Mouse (Mus musculus) limb, embryonic 13.5 days (tissue): ENCODE results near the gene Mgat2. TPM values are rescaled to one million over a fixed set of nuclear protein-coding genes. Genes with fewer than 3 reads are reported as not detected.

ENCODE experiments used
- ATAC-seq: fragments of 200-750 bp; cut with Nextera tagmentation; 2 replicates; pipeline ENCODE4 v1.8.0; 2017; ENCODE audit warnings: low read depth, moderate number of reproducible peaks, moderate TSS enrichment; ENCODE audit not compliant: low FRiP score
- H3K27ac ChIP-seq: fragments of 300-500 bp; sonication (generic); 2 replicates; pipeline ENCODE4 v1.5.1; 2015; ENCODE audit warnings: inconsistent platforms, mild to moderate bottlenecking, moderate library complexity
- H3K27me3 ChIP-seq: fragments of 300-500 bp; sonication (generic); 2 replicates; pipeline ENCODE4 v1.6.1; 2015; ENCODE audit warnings: mild to moderate bottlenecking, inconsistent platforms
- H3K36me3 ChIP-seq: fragments of 300-500 bp; sonication (generic); 2 replicates; pipeline ENCODE4 v1.6.1; 2015; ENCODE audit warnings: inconsistent platforms, mild to moderate bottlenecking, moderate library complexity
- H3K4me1 ChIP-seq: fragments of 300-500 bp; sonication (generic); 2 replicates; pipeline ENCODE4 v1.6.1; 2015; ENCODE audit warnings: inconsistent platforms
- H3K4me2 ChIP-seq: fragments of 300-500 bp; sonication (generic); replicated peaks from 2 replicates; pipeline ENCODE4 v1.6.1; 2015; ENCODE audit warnings: inconsistent platforms, mild to moderate bottlenecking, moderate library complexity
- H3K4me3 ChIP-seq: fragments of 300-500 bp; sonication (generic); 2 replicates; pipeline ENCODE4 v1.5.1; 2015; ENCODE audit warnings: moderate library complexity, mild to moderate bottlenecking, inconsistent platforms
- H3K9ac ChIP-seq: fragments of 300-500 bp; sonication (generic); 2 replicates; pipeline ENCODE4 v1.6.1; 2015; ENCODE audit warnings: mild to moderate bottlenecking, inconsistent platforms
- H3K9me3 ChIP-seq: fragments of 300-500 bp; sonication (generic); 2 replicates; pipeline ENCODE4 v1.6.1; 2016; ENCODE audit warnings: inconsistent platforms
- WGBS: fragments of 180-500 bp; shearing (Covaris S2); methylation state at CpG from one replicate; pipeline ENCODE4 v1.1.7; 2015; 5-methylcytosine and 5-hydroxymethylcytosine counted together
- polyA plus RNA-seq: library from polyadenylated mRNA; unstranded; fragments of >200 nt; fragmentation: Nextera tagmentation; extraction: Ambion mirVana; gene quantifications from 2 replicates; pipeline ENCODE4 v1.2.1, GENCODE M21; 2015

The Mgat2 gene
- polyA plus RNA-seq, 1 experiment from 2014 or later, result 48.2 TPM

DNA sequence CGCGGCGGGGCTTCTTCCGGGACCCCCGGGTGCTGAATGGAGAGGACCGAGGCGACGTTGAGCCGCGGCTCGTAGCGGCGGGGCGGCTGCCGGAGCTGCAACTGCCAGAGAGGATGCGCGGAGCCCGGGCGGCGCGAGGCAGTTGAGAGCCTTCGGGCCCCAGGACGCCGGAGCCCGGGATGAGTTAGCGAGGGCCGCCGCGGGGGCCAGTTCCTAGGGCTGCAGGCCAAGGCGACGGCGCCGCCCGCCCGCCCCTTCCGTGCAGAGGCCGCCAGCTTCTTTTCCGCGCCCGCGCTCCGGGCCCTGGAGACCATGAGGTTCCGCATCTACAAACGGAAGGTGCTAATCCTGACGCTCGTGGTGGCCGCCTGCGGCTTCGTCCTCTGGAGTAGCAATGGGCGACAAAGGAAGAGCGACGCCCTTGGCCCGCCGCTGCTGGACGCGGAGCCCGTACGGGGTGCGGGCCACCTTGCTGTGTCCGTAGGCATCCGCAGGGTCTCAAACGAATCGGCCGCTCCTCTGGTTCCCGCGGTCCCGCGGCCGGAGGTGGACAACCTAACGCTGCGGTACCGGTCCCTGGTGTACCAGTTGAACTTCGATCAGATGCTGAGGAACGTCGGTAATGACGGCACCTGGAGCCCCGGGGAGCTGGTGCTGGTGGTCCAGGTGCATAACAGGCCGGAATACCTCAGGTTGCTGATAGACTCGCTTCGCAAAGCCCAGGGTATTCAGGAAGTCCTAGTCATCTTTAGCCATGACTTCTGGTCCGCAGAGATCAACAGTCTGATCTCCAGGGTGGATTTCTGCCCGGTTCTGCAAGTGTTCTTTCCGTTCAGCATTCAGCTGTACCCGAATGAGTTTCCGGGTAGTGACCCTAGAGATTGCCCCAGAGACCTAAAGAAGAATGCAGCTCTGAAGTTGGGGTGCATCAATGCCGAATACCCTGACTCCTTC, 662 bp downstream of the Mgat2 start:
- H3K36me3 ChIP-seq, result peaks cover 39% of the 10 kb centered on the region
- H3K4me3 ChIP-seq, result peak overlapping the region; percentile 87
- peak overlapping the region; percentile 94 for H3K9ac ChIP-seq
- no peaks in the 10 kb centered on the region for H3K27me3 ChIP-seq
- peak overlapping the region; percentile 88 for H3K27ac ChIP-seq
- peaks cover 19% of the 10 kb centered on the region for H3K4me1 ChIP-seq
- H3K9me3 ChIP-seq, result no peaks in the 10 kb centered on the region
- H3K4me2 ChIP-seq, result peak overlapping the region; percentile 95
- peak; percentile 49 for ATAC-seq
- 2% methylated on average over 85 of the region's 86 CpGs for WGBS

DNA sequence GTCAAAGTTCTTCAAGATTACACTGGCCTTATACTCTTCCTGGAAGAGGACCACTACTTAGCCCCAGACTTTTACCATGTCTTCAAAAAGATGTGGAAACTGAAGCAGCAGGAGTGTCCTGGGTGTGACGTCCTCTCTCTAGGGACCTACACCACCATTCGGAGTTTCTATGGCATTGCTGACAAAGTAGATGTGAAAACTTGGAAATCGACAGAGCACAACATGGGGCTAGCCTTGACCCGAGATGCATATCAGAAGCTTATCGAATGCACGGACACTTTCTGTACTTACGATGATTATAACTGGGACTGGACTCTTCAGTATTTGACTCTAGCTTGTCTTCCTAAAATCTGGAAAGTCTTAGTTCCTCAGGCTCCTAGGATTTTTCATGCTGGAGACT, 1.4 kb downstream of the Mgat2 start:
- Histone ChIP-seq H3K27me3 (no peaks in the 10 kb centered on the region), H3K4me3 (peak overlapping the region; percentile 87), H3K27ac (no peak overlapping the region), H3K9ac (peak overlapping the region; percentile 94), H3K4me1 (peaks cover 19% of the 10 kb centered on the region), H3K4me2 (peak overlapping the region; percentile 95), H3K36me3 (peaks cover 47% of the 10 kb centered on the region), H3K9me3 (no peaks in the 10 kb centered on the region)
- WGBS, result 82% methylated on average over 7 of the region's 7 CpGs
- no peak for ATAC-seq

GRCm38 (mm10) chr12:69186811-69187471, 3.0 kb downstream of the Mgat2 start:
- H3K4me2 ChIP-seq, result no peak overlapping the region; the same call in 1 of the 2 replicates
- WGBS, result 68% methylated on average over 5 of the region's 5 CpGs
- no peak overlapping the region for H3K27ac ChIP-seq
- H3K4me3 ChIP-seq, result no peak overlapping the region
- no peak for ATAC-seq
- peaks cover 50% of the 10 kb centered on the region for H3K36me3 ChIP-seq
- H3K9me3 ChIP-seq, result no peaks in the 10 kb centered on the region
- no peaks in the 10 kb centered on the region for H3K27me3 ChIP-seq
- peaks cover 19% of the 10 kb centered on the region for H3K4me1 ChIP-seq
- no peak overlapping the region for H3K9ac ChIP-seq

- 89% methylated on average over 9 of the region's 9 CpGs for WGBS
- peaks cover 48% of the 10 kb centered on the region for H3K36me3 ChIP-seq
- no peaks in the 10 kb centered on the region for H3K27me3 ChIP-seq
- peaks cover 16% of the 10 kb centered on the region for H3K4me1 ChIP-seq
- H3K4me2 ChIP-seq, result no peak overlapping the region
- H3K4me3 ChIP-seq, result no peak overlapping the region
- no peak for ATAC-seq
- no peak overlapping the region for H3K9ac ChIP-seq
- H3K9me3 ChIP-seq, result no peaks in the 10 kb centered on the region
- H3K27ac ChIP-seq, result no peak overlapping the region
Measured at GRCm38 (mm10) chr12:69190074-69190473, 6.1 kb downstream of the Mgat2 start.

- Histone ChIP-seq H3K36me3 (peaks cover 46% of the 10 kb centered on the region), H3K9me3 (no peaks in the 10 kb centered on the region), H3K4me1 (peaks cover 11% of the 10 kb centered on the region), H3K9ac (no peak overlapping the region), H3K27me3 (no peaks in the 10 kb centered on the region), H3K27ac (no peak overlapping the region), H3K4me2 (no peak overlapping the region), H3K4me3 (no peak overlapping the region)
- ATAC-seq, result no peak
- WGBS, result 100% methylated on average over 1 of the region's 1 CpGs
Measured at GRCm38 (mm10) chr12:69190522-69190921, 6.6 kb downstream of the Mgat2 start.

DNA sequence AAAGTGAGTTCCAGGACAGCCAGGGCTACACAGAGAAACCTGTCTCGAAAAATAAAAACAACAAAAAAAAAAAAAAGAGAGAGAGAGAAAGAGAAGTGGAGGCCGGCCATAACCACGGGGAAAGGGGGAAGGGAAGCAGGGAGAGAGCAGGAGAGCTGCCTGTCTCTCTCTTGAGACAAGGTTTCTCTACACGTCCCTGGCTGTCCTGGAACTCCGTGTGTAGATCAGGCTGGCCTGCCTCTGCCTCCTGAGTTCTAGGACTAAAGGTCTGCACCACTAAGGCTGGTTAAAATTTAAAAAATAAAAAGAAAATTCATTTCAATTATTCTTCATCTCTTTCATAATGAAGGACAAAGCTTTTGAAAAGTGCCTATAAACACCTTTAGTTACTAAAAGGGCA, 7.4 kb downstream of the Mgat2 start:
- Histone ChIP-seq H3K9ac (no peak overlapping the region), H3K9me3 (no peaks in the 10 kb centered on the region), H3K4me2 (no peak overlapping the region), H3K27me3 (no peaks in the 10 kb centered on the region), H3K27ac (no peak overlapping the region), H3K36me3 (peaks cover 44% of the 10 kb centered on the region), H3K4me1 (peaks cover 16% of the 10 kb centered on the region), H3K4me3 (no peak overlapping the region)
- ATAC-seq, result no peak
- WGBS, result 91% methylated on average over 5 of the region's 5 CpGs

DNA sequence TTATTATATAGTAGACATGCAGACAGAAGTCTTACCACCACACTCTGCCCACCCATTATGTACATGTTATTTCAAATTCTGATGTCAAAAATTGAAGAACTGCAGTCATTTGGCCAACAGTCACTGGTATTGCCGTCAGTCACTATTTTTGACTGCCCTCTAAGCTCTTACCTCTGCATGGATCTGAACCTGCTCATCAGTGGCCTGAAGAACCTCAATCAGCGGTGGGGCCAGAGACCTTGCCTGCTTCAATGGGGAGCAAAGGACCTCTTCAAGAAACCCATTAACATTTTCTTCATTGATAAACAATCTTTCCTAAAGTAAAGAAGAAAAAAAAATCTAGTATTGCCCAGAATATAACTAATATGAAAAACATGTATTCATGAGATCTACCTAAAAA, 8.7 kb downstream of the Mgat2 start:
- no peak overlapping the region for H3K9ac ChIP-seq
- H3K36me3 ChIP-seq, result peaks cover 38% of the 10 kb centered on the region
- no peak for ATAC-seq
- H3K9me3 ChIP-seq, result no peaks in the 10 kb centered on the region
- H3K4me3 ChIP-seq, result no peak overlapping the region
- no peak overlapping the region for H3K27ac ChIP-seq
- WGBS, result 95% methylated on average over 2 of the region's 2 CpGs
- H3K4me2 ChIP-seq, result no peak overlapping the region
- no peaks in the 10 kb centered on the region for H3K27me3 ChIP-seq
- H3K4me1 ChIP-seq, result peaks cover 8% of the 10 kb centered on the region

- peaks cover 21% of the 10 kb centered on the region for H3K4me1 ChIP-seq
- H3K9me3 ChIP-seq, result no peaks in the 10 kb centered on the region
- ATAC-seq, result peak; percentile 80
- H3K4me3 ChIP-seq, result peak within 1 kb of the TSS; percentile 96
- peak within 1 kb of the TSS; percentile 95 for H3K4me2 ChIP-seq
- H3K9ac ChIP-seq, result peak within 1 kb of the TSS; percentile 90
- no peaks in the 10 kb centered on the region for H3K27me3 ChIP-seq
- under 1% methylated on average over 75 of the region's 75 CpGs for WGBS
- H3K27ac ChIP-seq, result peak within 1 kb of the TSS; percentile 88
- H3K36me3 ChIP-seq, result peaks cover 26% of the 10 kb centered on the region
Measured at GRCm38 (mm10) chr12:69196444-69197377, 12.8 kb downstream of the Mgat2 start, which contains the start of gene Gm49383. Gm49383 (minus strand) TSS chr12:69197104.

DNA sequence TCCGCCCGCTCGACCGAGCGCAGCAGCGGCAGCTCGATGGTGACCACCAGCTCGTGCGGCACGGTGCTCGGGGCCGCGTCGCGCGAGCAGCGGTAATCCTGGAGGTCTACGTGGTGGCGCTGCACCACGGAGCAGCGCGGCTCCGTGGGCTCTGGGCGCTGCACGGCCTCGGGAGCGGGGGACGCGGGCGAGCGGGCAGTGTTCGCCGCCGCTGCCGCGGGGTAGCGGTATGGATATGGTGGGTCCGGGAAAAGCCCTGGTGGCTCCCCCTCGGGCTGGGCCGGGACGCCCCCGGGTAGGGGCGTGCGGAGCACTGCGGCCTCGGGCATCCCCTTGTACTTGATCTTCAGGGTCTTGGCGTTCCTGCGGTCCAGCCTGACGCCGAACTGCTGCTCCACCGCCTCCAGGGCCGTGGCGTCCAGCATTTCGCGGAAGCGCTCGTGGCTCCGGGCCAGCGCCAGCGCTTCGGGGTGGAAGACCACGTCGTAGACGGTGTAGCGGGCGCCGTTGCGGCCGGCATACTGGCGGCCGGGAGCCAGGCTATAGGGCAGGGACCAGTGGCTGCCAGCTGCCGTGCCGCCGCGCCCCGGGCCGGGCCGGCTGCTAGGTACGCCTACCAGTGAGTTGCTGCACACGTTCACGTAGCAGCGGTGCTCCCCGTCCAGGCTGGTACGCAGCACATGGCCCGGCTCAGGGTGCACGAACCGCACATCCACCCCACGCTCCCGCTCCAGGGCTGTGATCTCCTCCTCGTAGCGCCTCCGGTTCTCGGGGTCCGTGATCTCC, 13.6 kb downstream of the Mgat2 start:
- peaks cover 21% of the 10 kb centered on the region for H3K4me1 ChIP-seq
- no peaks in the 10 kb centered on the region for H3K27me3 ChIP-seq
- H3K36me3 ChIP-seq, result peaks cover 28% of the 10 kb centered on the region
- H3K4me2 ChIP-seq, result peak overlapping the region; percentile 95
- peak overlapping the region; percentile 90 for H3K9ac ChIP-seq
- WGBS, result under 1% methylated on average over 91 of the region's 94 CpGs
- ATAC-seq, result peak; percentile 74
- peak overlapping the region; percentile 88 for H3K27ac ChIP-seq
- H3K9me3 ChIP-seq, result no peaks in the 10 kb centered on the region
- peak overlapping the region; percentile 96 for H3K4me3 ChIP-seq

GRCm38 (mm10) chr12:69198164-69198535, 14.2 kb downstream of the Mgat2 start, which contains the start of gene Dnaaf2:
Dnaaf2 (minus strand) TSS chr12:69198429.
- WGBS, result under 1% methylated on average over 18 of the region's 18 CpGs
- peak; percentile 38 for ATAC-seq
- peak within 1 kb of the TSS; percentile 90 for H3K9ac ChIP-seq
- peak within 1 kb of the TSS; percentile 95 for H3K4me2 ChIP-seq
- no peaks in the 10 kb centered on the region for H3K9me3 ChIP-seq
- H3K27me3 ChIP-seq, result no peaks in the 10 kb centered on the region
- H3K27ac ChIP-seq, result peak within 1 kb of the TSS; percentile 88
- H3K4me1 ChIP-seq, result peaks cover 21% of the 10 kb centered on the region
- H3K4me3 ChIP-seq, result peak within 1 kb of the TSS; percentile 96
- peaks cover 34% of the 10 kb centered on the region for H3K36me3 ChIP-seq

DNA sequence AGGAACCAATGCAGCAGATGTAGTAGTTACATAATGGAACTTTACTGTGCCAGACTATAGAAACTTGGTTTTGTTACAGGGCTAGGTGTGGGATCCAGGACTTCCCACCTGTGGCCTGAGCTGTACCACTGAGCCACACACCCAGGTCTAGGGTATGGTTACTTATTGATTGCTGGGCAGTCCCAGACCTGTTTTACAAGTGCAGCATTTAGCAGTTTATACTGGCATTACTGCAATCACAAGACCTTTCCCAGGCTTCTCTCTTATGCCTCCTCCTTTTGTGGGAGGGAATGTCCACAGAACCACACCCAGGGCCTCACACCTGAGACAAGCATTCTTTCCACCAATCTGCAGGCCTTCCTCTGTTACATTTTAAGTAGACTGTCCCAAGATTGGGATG, 15.0 kb downstream of the Mgat2 start:
- peaks cover 21% of the 10 kb centered on the region for H3K4me1 ChIP-seq
- H3K4me3 ChIP-seq, result peak overlapping the region; percentile 96; the same call in 1 of the 2 replicates
- no peak for ATAC-seq
- no peak overlapping the region for H3K9ac ChIP-seq
- no peak overlapping the region for H3K27ac ChIP-seq
- H3K27me3 ChIP-seq, result no peaks in the 10 kb centered on the region
- no peaks in the 10 kb centered on the region for H3K9me3 ChIP-seq
- H3K4me2 ChIP-seq, result peak overlapping the region; percentile 95
- peaks cover 39% of the 10 kb centered on the region for H3K36me3 ChIP-seq
